Mouse (Mus musculus): Measurements from ENCODE around the gene 1110002E22Rik. TPM values are rescaled to one million over a fixed set of nuclear protein-coding genes. Genes with fewer than 3 reads are reported as not detected.

The 1110002E22Rik gene
- polyA plus RNA-seq, 1 experiment from 2014 or later: 0.23 TPM

DNA sequence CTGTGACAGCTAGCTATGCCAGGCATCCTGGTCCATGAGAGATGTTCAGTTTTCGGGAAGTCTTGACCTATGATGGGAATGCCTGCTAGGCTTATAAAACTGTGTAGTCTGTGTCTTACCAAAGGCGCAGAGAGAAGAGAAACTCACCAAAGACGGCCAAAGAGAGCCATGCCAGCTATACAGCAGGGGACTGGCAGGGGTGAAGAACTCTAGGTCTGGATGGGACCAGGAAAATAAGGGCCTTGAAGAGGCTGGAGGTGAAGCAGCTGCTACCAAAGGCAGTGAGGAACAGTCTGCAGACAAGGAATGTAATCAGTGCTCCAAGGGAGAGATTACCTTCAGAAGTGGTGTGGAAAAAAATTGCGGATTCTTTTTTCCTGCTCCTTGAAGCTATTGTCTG, 19.0 kb downstream of the 1110002E22Rik start:
- Histone ChIP-seq H3K9ac (replicated peaks) (no peak overlapping the region), H3K9me3 (replicated peaks) (no peaks in the 10 kb centered on the region), H3K27ac (replicated peaks) (no peak overlapping the region), H3K27me3 (replicated peaks) (no peaks in the 10 kb centered on the region), H3K4me1 (no peaks in the 10 kb centered on the region), H3K4me2 (no peak overlapping the region), H3K36me3 (no peaks in the 10 kb centered on the region), H3K4me3 (replicated peaks) (no peak overlapping the region)
- ATAC-seq (ENCODE audit: low FRiP score): no peak
- 84% methylated on average over 4 of the region's 4 CpGs for WGBS

DNA sequence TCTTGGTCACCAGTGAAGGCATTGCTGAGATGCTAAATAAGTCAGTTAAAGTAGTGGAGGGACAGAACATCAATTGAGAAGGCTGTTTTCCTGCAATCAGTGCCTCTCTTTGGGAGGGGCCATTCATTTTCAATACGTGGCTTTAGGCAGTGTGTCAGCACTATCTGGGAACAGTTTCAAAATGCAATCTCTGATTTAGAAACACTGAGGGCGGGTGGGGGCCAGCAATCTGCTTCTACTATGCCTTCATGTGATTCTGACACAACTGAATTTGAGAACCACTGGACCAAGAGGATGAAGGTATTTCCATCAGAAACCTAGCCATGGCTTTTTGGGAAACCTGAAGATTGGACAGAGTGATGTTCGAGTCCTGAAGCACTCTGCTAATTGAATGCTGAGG, 30.4 kb downstream of the 1110002E22Rik start:
- 70% methylated on average over 3 of the region's 3 CpGs for WGBS
- H3K4me2 ChIP-seq: no peak overlapping the region
- no peak overlapping the region for H3K9ac ChIP-seq (replicated peaks)
- H3K4me1 ChIP-seq: no peaks in the 10 kb centered on the region
- no peaks in the 10 kb centered on the region for H3K36me3 ChIP-seq
- H3K9me3 ChIP-seq (replicated peaks): no peaks in the 10 kb centered on the region
- H3K27me3 ChIP-seq (replicated peaks): no peaks in the 10 kb centered on the region
- ATAC-seq (ENCODE audit: low FRiP score): no peak
- no peak overlapping the region for H3K27ac ChIP-seq (replicated peaks)
- H3K4me3 ChIP-seq (replicated peaks): no peak overlapping the region

DNA sequence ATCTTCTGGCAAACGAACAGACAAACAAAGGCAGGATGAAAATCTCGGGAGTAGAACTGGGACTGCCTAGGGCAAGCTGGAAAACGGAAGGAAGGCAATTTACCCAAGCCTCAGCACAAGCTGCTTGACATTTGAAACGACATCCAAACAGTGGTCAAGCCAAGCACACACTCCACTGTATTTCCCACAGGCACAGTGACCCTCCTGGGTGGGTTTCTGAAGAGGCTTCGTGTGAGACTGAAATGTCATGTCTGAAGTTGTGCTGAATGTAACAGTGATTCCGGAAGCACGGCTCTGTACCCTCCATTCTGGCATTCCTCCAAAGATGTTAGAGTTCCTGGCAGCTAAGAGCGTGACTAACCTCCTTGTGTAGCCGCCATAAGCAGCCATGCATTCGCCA, 30.9 kb downstream of the 1110002E22Rik start:
- Histone ChIP-seq H3K4me2 (no peak overlapping the region), H3K4me1 (no peaks in the 10 kb centered on the region), H3K36me3 (no peaks in the 10 kb centered on the region), H3K9ac (replicated peaks) (no peak overlapping the region), H3K9me3 (replicated peaks) (no peaks in the 10 kb centered on the region), H3K27me3 (replicated peaks) (no peaks in the 10 kb centered on the region), H3K4me3 (replicated peaks) (no peak overlapping the region), H3K27ac (replicated peaks) (no peak overlapping the region)
- ATAC-seq (ENCODE audit: low FRiP score): peak; percentile 65; the same call in 1 of the 2 replicates
- WGBS: 46% methylated on average over 10 of the region's 10 CpGs

DNA sequence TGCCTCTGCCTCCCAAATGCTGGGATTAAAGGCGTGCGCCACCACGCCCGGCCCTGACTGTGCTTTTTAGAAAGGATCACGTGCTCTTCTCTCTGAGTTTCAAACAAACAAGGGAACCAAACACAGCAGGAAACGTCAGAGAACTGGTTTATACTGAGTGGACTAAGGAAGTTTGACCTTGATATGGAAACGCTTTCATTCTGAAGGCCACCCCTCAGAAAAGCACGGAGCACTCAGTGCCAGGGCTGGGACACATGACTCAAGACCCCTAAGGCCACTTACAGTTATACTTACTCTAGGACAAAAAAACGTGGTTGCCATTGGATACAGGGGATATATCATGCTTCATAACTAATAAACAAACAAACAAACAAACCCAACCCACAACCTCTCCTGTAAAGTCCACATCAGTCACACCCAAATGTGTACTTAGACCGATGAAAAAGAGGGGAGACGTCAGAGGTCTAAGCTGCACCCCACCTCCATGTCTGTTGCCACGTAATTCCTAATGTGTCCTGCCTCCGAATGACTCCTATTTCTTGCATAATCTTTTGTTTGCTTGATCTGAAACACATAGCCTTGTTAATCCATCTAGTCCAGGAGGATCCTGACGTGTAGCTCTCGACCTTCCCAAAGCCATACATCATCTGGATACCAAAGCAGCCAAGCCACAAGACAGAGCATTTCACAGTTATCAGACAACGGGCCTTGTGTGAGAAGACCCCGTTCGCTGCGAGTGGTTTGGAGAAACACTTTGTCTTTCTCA, 31.6 kb downstream of the 1110002E22Rik start:
- no peaks in the 10 kb centered on the region for H3K9me3 ChIP-seq (replicated peaks)
- no peak for ATAC-seq (ENCODE audit: low FRiP score)
- no peak overlapping the region for H3K27ac ChIP-seq (replicated peaks)
- 82% methylated on average over 19 of the region's 19 CpGs for WGBS
- no peak overlapping the region for H3K9ac ChIP-seq (replicated peaks)
- no peaks in the 10 kb centered on the region for H3K36me3 ChIP-seq
- no peaks in the 10 kb centered on the region for H3K27me3 ChIP-seq (replicated peaks)
- no peak overlapping the region for H3K4me3 ChIP-seq (replicated peaks)
- H3K4me1 ChIP-seq: no peaks in the 10 kb centered on the region
- no peak overlapping the region for H3K4me2 ChIP-seq

DNA sequence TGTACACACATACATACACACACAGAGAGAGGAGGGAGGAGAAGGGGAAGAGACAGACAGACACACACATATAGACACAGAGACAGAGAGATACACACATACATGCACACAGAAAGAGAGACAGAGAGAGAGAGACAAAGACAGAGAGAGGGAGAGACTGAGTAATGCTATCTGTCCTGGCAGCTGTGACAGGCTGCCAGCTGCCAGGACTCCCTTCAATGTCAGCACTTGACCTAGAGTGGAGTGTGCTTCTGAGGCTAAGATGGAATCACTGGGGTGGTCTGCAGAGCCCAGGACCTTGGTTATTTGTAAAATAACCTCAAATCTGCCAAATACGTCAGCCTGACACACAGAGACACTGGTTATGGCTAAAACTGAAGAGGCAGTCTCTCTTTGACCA, 32.9 kb downstream of the 1110002E22Rik start:
- H3K27ac ChIP-seq (replicated peaks): no peak overlapping the region
- ATAC-seq (ENCODE audit: low FRiP score): no peak

DNA sequence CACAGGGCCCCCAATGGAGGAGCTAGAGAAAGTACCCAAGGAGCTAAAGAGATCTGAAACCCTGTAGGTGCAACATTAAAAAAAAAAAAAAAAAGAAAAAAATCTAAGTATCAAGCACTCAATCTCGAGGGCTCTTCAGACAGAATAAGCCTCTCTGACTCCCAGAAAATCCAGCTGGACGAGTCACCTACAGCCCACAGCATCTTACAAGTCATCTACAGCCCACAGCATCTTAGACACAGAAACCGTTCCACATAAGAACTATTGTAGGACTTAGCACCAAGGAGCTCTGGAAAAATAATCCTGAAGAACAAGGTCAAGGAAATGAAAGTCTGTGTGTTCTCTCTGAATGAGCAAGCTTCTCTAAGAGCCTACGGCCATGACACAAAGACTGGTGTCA, 37.1 kb downstream of the 1110002E22Rik start:
- no peak overlapping the region for H3K9ac ChIP-seq (replicated peaks)
- no peaks in the 10 kb centered on the region for H3K36me3 ChIP-seq
- no peak for ATAC-seq (ENCODE audit: low FRiP score)
- no peak overlapping the region for H3K4me3 ChIP-seq (replicated peaks)
- H3K4me1 ChIP-seq: no peaks in the 10 kb centered on the region
- H3K9me3 ChIP-seq (replicated peaks): no peaks in the 10 kb centered on the region
- H3K27me3 ChIP-seq (replicated peaks): no peaks in the 10 kb centered on the region
- WGBS: 92% methylated on average over 4 of the region's 4 CpGs
- no peak overlapping the region for H3K27ac ChIP-seq (replicated peaks)
- H3K4me2 ChIP-seq: no peak overlapping the region

More for the DNA sequence above, 32.9 kb downstream of the 1110002E22Rik start:
- Histone ChIP-seq H3K4me3 (replicated peaks) (no peak overlapping the region), H3K9me3 (replicated peaks) (no peaks in the 10 kb centered on the region), H3K36me3 (no peaks in the 10 kb centered on the region), H3K27me3 (replicated peaks) (no peaks in the 10 kb centered on the region), H3K4me1 (no peaks in the 10 kb centered on the region), H3K9ac (replicated peaks) (no peak overlapping the region), H3K4me2 (no peak overlapping the region)
- 82% methylated on average over 1 of the region's 1 CpGs for WGBS

DNA sequence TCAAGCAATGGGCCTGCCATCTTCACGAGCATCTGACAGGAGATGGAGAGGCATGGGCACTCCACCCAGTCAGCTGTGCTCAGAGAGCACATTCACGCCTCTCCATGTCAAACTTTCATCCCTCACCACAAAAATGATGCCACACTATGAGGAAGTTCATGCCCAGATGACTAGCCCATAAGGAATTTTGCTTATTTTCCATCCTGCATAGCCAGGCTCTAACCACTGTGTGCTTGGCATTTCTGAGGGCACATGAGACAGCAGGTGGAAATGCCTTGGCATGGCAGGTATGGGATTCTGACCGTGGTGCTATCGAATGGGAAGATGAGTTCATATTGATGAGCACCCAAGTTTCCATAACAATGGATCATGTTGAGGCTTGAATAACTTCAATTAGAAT, 38.8 kb downstream of the 1110002E22Rik start:
- WGBS: 91% methylated on average over 4 of the region's 4 CpGs
- H3K27ac ChIP-seq (replicated peaks): no peak overlapping the region
- no peak overlapping the region for H3K4me3 ChIP-seq (replicated peaks)
- no peak overlapping the region for H3K9ac ChIP-seq (replicated peaks)
- no peak for ATAC-seq (ENCODE audit: low FRiP score)
- no peaks in the 10 kb centered on the region for H3K4me1 ChIP-seq
- no peak overlapping the region for H3K4me2 ChIP-seq
- H3K27me3 ChIP-seq (replicated peaks): no peaks in the 10 kb centered on the region
- no peaks in the 10 kb centered on the region for H3K9me3 ChIP-seq (replicated peaks)
- H3K36me3 ChIP-seq: no peaks in the 10 kb centered on the region

DNA sequence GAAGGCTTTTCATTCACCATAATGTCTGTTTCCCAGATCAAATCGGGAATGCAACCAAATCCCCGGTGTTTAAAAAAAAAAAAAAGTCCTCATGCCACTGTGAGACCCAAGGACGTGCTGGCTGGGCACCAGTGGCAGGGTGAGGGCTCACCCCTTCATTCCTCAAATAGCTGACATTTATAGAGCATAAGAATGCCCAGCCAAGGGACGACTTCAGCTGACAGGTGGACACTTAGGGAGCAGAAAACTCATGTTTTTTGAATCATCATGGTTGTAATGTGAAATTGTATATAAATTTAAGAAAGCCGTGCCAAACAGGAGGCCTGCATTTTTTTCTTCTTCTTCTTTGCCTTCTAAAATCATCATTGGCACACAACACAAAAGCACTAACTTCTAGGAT, 40.2 kb downstream of the 1110002E22Rik start:
- ATAC-seq (ENCODE audit: low FRiP score): no peak
- no peak overlapping the region for H3K4me3 ChIP-seq (replicated peaks)
- no peaks in the 10 kb centered on the region for H3K36me3 ChIP-seq
- H3K9ac ChIP-seq (replicated peaks): no peak overlapping the region
- no peaks in the 10 kb centered on the region for H3K9me3 ChIP-seq (replicated peaks)
- no peak overlapping the region for H3K4me2 ChIP-seq
- no peak overlapping the region for H3K27ac ChIP-seq (replicated peaks)
- H3K27me3 ChIP-seq (replicated peaks): no peaks in the 10 kb centered on the region
- WGBS: 75% methylated on average over 5 of the region's 5 CpGs
- H3K4me1 ChIP-seq: no peaks in the 10 kb centered on the region

DNA sequence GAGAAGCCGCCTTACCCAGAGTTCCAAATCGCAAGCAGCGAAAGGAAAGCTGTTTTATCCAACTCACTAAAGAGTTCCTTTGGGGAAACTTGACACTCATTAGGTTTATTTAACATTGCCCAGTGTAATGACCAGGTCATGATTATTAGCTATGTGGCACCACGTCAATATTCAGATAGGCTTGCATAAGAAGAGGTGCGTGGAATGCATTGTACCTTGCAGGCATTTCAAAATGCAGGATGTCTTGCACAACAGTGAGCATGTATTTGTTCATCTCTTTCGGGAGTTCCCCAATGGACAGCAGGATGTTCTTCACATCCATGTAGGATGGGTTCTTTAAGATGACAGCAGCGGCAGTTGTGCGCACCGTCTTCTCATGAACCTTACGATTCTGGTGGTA, 42.0 kb downstream of the 1110002E22Rik start:
- H3K4me3 ChIP-seq (replicated peaks): no peak overlapping the region
- no peak overlapping the region for H3K9ac ChIP-seq (replicated peaks)
- WGBS: 94% methylated on average over 10 of the region's 10 CpGs
- ATAC-seq (ENCODE audit: low FRiP score): no peak
- no peaks in the 10 kb centered on the region for H3K27me3 ChIP-seq (replicated peaks)
- H3K27ac ChIP-seq (replicated peaks): no peak overlapping the region
- H3K4me2 ChIP-seq: no peak overlapping the region
- no peaks in the 10 kb centered on the region for H3K9me3 ChIP-seq (replicated peaks)
- H3K4me1 ChIP-seq: no peaks in the 10 kb centered on the region
- H3K36me3 ChIP-seq: no peaks in the 10 kb centered on the region

DNA sequence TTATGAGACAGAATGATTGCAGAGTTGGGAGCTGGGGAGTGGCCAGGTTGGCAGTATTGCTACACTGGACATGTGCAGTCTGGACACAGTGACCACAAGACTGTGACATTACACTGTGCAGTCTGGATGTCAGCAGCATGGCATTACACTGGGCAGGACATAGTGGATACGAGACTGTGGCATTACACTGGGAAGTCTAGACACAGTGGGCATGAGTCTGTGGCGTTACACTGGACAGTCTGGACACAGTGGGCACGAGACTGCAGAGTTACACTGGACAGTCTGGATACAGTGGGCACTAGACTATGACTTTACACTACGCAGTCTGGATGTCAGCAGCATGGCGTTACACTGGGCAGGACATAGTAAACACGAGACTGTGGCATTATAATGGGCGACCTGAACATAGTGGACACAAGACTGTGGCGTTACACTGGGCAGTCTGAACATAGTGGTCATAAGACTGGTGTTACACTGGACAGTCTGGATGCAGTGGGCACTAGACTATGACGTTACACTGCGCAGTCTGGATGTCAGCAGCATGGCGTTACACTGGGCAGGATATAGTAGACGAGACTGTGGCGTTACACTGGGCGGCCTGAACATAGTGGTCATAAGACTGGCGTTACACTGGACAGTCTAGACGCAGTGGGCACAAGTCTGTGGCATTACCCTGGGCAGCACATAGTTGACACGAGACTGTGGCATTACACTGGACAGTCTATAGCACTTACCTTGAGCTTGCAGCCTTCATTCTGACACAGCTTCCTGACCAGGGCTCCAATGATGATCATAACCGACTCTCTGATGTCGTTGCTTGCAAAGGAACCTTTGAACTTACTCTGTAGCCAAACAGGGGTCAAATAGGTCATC, 46.3 kb downstream of the 1110002E22Rik start:
- H3K4me1 ChIP-seq: no peaks in the 10 kb centered on the region
- 94% methylated on average over 19 of the region's 19 CpGs for WGBS
- no peaks in the 10 kb centered on the region for H3K9me3 ChIP-seq (replicated peaks)
- no peaks in the 10 kb centered on the region for H3K36me3 ChIP-seq
- H3K27me3 ChIP-seq (replicated peaks): no peaks in the 10 kb centered on the region
- H3K4me3 ChIP-seq (replicated peaks): no peak overlapping the region
- ATAC-seq (ENCODE audit: low FRiP score): no peak
- H3K4me2 ChIP-seq: no peak overlapping the region
- H3K27ac ChIP-seq (replicated peaks): no peak overlapping the region
- H3K9ac ChIP-seq (replicated peaks): no peak overlapping the region

DNA sequence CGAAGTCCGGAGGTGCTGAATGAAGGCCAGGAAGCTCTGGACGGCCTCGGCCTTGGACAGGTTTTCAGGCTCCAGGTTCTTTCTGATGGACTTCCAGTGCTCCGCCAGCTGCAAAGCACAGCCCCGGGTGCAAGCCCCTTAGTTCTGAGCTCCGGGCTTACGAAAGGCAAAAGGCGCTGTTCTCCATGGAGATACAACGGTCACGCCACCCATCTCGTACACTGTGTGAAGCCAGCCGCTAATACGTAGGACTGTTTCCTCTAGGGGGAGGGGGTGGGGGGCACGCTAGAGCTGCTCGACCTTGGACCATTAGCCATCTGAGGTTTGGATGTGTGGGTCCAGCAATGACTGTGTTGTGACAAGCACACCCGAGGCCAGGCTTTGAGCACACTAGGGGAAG, 49.3 kb downstream of the 1110002E22Rik start:
- no peak overlapping the region for H3K4me2 ChIP-seq
- no peaks in the 10 kb centered on the region for H3K27me3 ChIP-seq (replicated peaks)
- H3K36me3 ChIP-seq: no peaks in the 10 kb centered on the region
- H3K9ac ChIP-seq (replicated peaks): no peak overlapping the region
- no peak overlapping the region for H3K27ac ChIP-seq (replicated peaks)
- H3K4me3 ChIP-seq (replicated peaks): no peak overlapping the region
- WGBS: 83% methylated on average over 17 of the region's 17 CpGs
- H3K9me3 ChIP-seq (replicated peaks): no peaks in the 10 kb centered on the region
- no peaks in the 10 kb centered on the region for H3K4me1 ChIP-seq
- no peak for ATAC-seq (ENCODE audit: low FRiP score)

DNA sequence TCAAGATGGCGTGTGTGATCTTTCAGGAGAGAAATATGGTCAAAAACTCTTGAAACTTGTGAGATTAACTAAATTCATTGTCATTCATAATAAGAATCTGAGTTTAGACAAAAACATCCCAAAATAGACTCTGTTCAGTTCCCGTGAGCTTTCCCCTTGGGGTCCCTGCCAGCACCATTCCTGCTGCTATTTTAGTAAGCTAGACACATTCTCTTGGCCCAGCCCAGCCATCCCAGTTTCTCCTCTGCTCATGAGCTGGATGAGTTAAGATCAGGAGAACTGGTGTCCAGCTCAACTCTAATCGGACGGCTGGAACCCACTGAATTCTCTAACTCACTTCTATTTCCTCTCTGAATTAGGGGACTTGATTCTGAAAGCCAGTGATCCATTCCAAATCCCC, 52.0 kb downstream of the 1110002E22Rik start:
- Histone ChIP-seq H3K9ac (replicated peaks) (no peak overlapping the region), H3K27me3 (replicated peaks) (no peaks in the 10 kb centered on the region), H3K4me2 (no peak overlapping the region), H3K4me3 (replicated peaks) (no peak overlapping the region), H3K27ac (replicated peaks) (no peak overlapping the region), H3K36me3 (no peaks in the 10 kb centered on the region), H3K4me1 (no peaks in the 10 kb centered on the region), H3K9me3 (replicated peaks) (no peaks in the 10 kb centered on the region)
- ATAC-seq (ENCODE audit: low FRiP score): no peak
- WGBS: 92% methylated on average over 4 of the region's 4 CpGs
